ENCODE assay signal across 25 mouse cellular contexts in the genomic region with DNA sequence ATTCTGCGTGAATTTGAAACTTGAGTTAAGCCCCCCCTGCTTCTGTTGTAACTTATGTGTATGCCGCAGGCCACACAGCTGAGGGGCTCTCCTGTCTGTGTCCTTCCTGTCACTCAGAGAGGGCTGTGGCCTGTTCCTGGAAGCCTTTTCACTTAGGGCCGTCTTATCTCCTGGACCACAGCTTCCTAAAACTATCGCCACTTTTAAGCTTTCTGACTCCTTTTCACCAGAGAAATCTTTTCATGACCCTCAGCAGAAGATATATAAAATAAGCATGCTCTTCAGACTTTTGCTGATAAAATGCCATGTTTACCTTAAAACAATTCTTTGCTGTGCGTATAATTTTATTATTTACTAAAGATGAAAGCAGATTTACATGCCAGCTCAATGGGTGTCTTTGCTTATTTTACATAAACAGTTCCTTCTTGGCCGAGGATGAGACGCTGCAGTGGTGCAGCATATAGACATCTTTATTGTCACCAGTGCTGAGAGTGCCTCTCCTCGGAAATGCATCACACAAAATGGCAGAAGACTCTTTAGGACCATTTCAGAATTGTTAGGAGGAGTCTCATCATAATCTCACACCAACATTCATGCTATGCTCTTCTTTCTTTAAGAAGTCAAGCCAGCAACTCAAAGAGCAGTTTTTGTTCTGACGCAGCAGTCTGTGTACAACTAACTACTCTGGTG.
DNase-seq lines count a peak whose midpoint lies in the region; ATAC-seq and TF ChIP-seq lines count a peak whose summit lies in the region.
"Had no signal": no experiment of that assay in that cellular context is flagged by ENCODE, and none has a peak within 500 bp of the region (broad histone marks: within the 10 kb centered on the region; RNA-seq: fewer than 3 reads in every experiment).

No protein-coding gene starts in this region.

- ATAC-seq in lung, embryonic 15.5 days (ENCODE audit: borderline replicate concordance, extremely low read depth, low FRiP score, low TSS enrichment): no peak
- ATAC-seq in granulocyte monocyte progenitor cell, adult 5-6 weeks (replicated peaks; ENCODE audit: poor library complexity, severe bottlenecking): peak; percentile 59; the same call in 1 of the 2 replicates
- ATAC-seq in hindbrain, embryonic 16.5 days: no peak
- ATAC-seq in forebrain, embryonic 13.5 days: no peak
- ATAC-seq: inflammation-experienced regulatory T-cells, adult 6 months had no signal

- in situ Hi-C loops in ES-E14 (cut with MboI; ENCODE audit: low sequenced_read_pairs in 2 of 2, unreplicated experiment in 2 of 2): no loop called here

- WGBS in lung, embryonic 15.5 days: 31% methylated on average over 9 of the region's 9 CpGs
- WGBS in hindbrain, embryonic 16.5 days: 71% methylated on average over 9 of the region's 9 CpGs
- 73% methylated on average over 9 of the region's 9 CpGs for WGBS in forebrain, embryonic 13.5 days

- H3K9me3 ChIP-seq in lung, embryonic 15.5 days: no peaks in the 10 kb centered on the region
- no peaks in the 10 kb centered on the region for H3K9me3 ChIP-seq in ES-E14 (ENCODE audit: control insufficient read depth, insufficient read depth, low read depth, low read length)
- no peaks in the 10 kb centered on the region for H3K9me3 ChIP-seq in hindbrain, embryonic 16.5 days (ENCODE audit: control insufficient read depth, low read length)
- no peaks in the 10 kb centered on the region for H3K9me3 ChIP-seq in forebrain, embryonic 13.5 days (replicated peaks)
- H3K9me3 ChIP-seq: kidney, embryonic 15.5 days had no signal

- H3K27me3 ChIP-seq in lung, embryonic 15.5 days: no peaks in the 10 kb centered on the region
- H3K27me3 ChIP-seq in hindbrain, embryonic 16.5 days (replicated peaks; ENCODE audit: control insufficient read depth, insufficient read depth, low read length): no peaks in the 10 kb centered on the region
- no peaks in the 10 kb centered on the region for H3K27me3 ChIP-seq in forebrain, embryonic 13.5 days
- H3K27me3 ChIP-seq: kidney, embryonic 15.5 days had no signal

- peaks cover 7% of the 10 kb centered on the region; the same call in 1 of the 2 replicates for H3K4me1 ChIP-seq in lung, embryonic 15.5 days
- H3K4me1 ChIP-seq in ES-E14 (ENCODE audit: control insufficient read depth in 2 of 2, insufficient read depth in 2 of 2, low read length in 2 of 2, poor library complexity in 1 of 2): peaks cover 24 to 31% of the 10 kb centered on the region in 2 experiments
- H3K4me1 ChIP-seq in hindbrain, embryonic 16.5 days (ENCODE audit: control insufficient read depth, insufficient read depth, low read depth, low read length): peaks cover 2% of the 10 kb centered on the region
- peaks cover 41% of the 10 kb centered on the region for H3K4me1 ChIP-seq in forebrain, embryonic 13.5 days

- no peak overlapping the region for H3K4me2 ChIP-seq in lung, embryonic 15.5 days
- H3K4me2 ChIP-seq in hindbrain, embryonic 16.5 days (ENCODE audit: low read length): no peak overlapping the region
- H3K4me2 ChIP-seq in forebrain, embryonic 13.5 days: no peak overlapping the region
- H3K4me2 ChIP-seq: heart, embryonic 11.5 days; hindbrain, embryonic 14.5 days; kidney, embryonic 15.5 days had no signal

- H3K9ac ChIP-seq in lung, embryonic 15.5 days: no peak overlapping the region
- H3K9ac ChIP-seq in ES-E14 (ENCODE audit: insufficient read depth, low read depth, low read length, poor library complexity, severe bottlenecking): no peak overlapping the region
- H3K9ac ChIP-seq in hindbrain, embryonic 16.5 days (ENCODE audit: low read depth, low read length): no peak overlapping the region
- H3K9ac ChIP-seq in forebrain, embryonic 13.5 days: no peak overlapping the region
- H3K9ac ChIP-seq: hindbrain, embryonic 14.5 days; kidney, embryonic 15.5 days had no signal

- no peak for DNase-seq in lung, postnatal 25 days (ENCODE audit: low spot score)
- DNase-seq in 416B (ENCODE audit: low read depth): peak; percentile 85
- no peak for DNase-seq in ES-E14 (ENCODE audit: low read depth, low spot score)
- DNase-seq in layer of hippocampus, adult 11-12 months (ENCODE audit: low spot score): no peak
- DNase-seq: adrenal gland, postnatal 25 days; B cell, adult 2 months; cerebellum, adult 18-20 months; cerebellum, postnatal 10 days; gastrocnemius, postnatal 14 days; heart, adult 11 months; heart, postnatal 4 days; kidney, adult 18-20 months; kidney, postnatal 25 days; left cerebral cortex, postnatal 4 days; midbrain, embryonic 14.5 days had no signal

- peak overlapping the region; percentile 27 for H3K27ac ChIP-seq in lung, embryonic 15.5 days
- H3K27ac ChIP-seq in ES-E14 (ENCODE audit: insufficient read depth, low read depth, low read length, poor library complexity, severe bottlenecking): peak overlapping the region; percentile 61; the same call in 1 of the 2 replicates
- H3K27ac ChIP-seq in hindbrain, embryonic 16.5 days (ENCODE audit: low read depth, low read length): no peak overlapping the region
- no peak overlapping the region for H3K27ac ChIP-seq in forebrain, embryonic 13.5 days
- H3K27ac ChIP-seq: hindbrain, embryonic 14.5 days; kidney, embryonic 15.5 days had no signal

- H3K4me3 ChIP-seq in lung, embryonic 15.5 days: no peak overlapping the region
- H3K4me3 ChIP-seq in ES-E14 (ENCODE audit: insufficient read depth in 1 of 2, low read depth in 1 of 2, low read length in 2 of 2, poor library complexity in 1 of 2, severe bottlenecking in 1 of 2): no peak overlapping the region
- no peak overlapping the region for H3K4me3 ChIP-seq in hindbrain, embryonic 16.5 days (ENCODE audit: low read length)
- no peak overlapping the region for H3K4me3 ChIP-seq in forebrain, embryonic 13.5 days
- H3K4me3 ChIP-seq: erythroblast, embryonic 14.5 days; kidney, embryonic 15.5 days; layer of hippocampus, adult 2 months had no signal

- no peaks in the 10 kb centered on the region for H3K36me3 ChIP-seq in lung, embryonic 15.5 days
- H3K36me3 ChIP-seq in ES-E14 (ENCODE audit: control insufficient read depth, insufficient read depth, low read length, poor library complexity, severe bottlenecking): no peaks in the 10 kb centered on the region
- no peaks in the 10 kb centered on the region for H3K36me3 ChIP-seq in hindbrain, embryonic 16.5 days (ENCODE audit: control insufficient read depth, insufficient read depth, low read length)
- H3K36me3 ChIP-seq in forebrain, embryonic 13.5 days (ENCODE audit: poor library complexity, severe bottlenecking): no peaks in the 10 kb centered on the region
- H3K36me3 ChIP-seq: kidney, embryonic 15.5 days had no signal

TF ChIP-seq in ES-E14, 5 proteins besides CTCF, POLR2A, EP300 and RAD21:
- TF ChIP-seq ZC3H11A (IDR thresholded peaks at IDR 0.05; ENCODE audit: borderline replicate concordance, low read depth, low read length) (no peak), HCFC1 (IDR thresholded peaks at IDR 0.05; ENCODE audit: borderline replicate concordance, insufficient read depth, low read length) (no peak), CHD2 (IDR thresholded peaks at IDR 0.05; ENCODE audit: low read depth, low read length) (no peak), ZNF384 (IDR thresholded peaks at IDR 0.05; ENCODE audit: low read depth, low read length) (no peak), MAFK (IDR thresholded peaks at IDR 0.05; ENCODE audit: insufficient read depth, low read depth, low read length) (no peak)

Comparison
In these comparisons a context has a peak if more than half of its experiments do, and no peak if none do; other contexts are left out.
1. H3K27ac ChIP-seq: peak in lung, embryonic 15.5 days (single experiment) and ES-E14 (single experiment); none in hindbrain, embryonic 16.5 days (single experiment) and forebrain, embryonic 13.5 days (single experiment).